30 mouse cellular contexts compared by ENCODE assay signal in the genomic region with DNA sequence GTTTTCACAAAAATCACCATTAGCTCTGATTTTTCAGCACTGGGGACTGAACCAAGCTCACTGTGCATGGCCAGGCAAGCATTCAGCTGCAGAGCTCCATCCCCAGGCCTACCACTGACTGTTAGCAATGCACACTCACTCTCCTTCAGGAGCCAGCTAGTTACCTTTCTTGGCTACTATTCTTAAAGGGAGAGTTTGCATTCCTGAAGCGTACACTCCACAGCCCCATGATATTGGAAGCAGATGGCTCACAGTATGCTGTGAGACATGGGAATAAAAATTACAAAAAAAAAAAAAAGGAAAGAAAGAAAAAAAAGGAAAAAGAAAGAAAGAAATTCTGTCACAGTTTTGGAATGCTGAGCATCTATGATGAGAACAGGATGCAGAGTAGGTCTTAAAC.
DNase-seq lines count a peak whose midpoint lies in the region; ATAC-seq and TF ChIP-seq lines count a peak whose summit lies in the region.
"Had no signal": no experiment of that assay in that cellular context is flagged by ENCODE, and none has a peak within 500 bp of the region (broad histone marks: within the 10 kb centered on the region; RNA-seq: fewer than 3 reads in every experiment).

No protein-coding gene starts in this region.

- ATAC-seq in forebrain, embryonic 14.5 days = peak; percentile 60; the same call in 1 of the 2 replicates
- no peak for ATAC-seq in embryonic facial prominence, embryonic 11.5 days (replicated peaks; ENCODE audit: insufficient number of reproducible peaks, low FRiP score, low TSS enrichment, low read depth)
- no peak for ATAC-seq in monocyte, adult 5-6 weeks (replicated peaks; ENCODE audit: insufficient number of reproducible peaks, low FRiP score, low TSS enrichment, poor library complexity, severe bottlenecking)
- ATAC-seq: inflammation-experienced regulatory T-cells, adult 6 months had no signal

- WGBS in forebrain, embryonic 14.5 days = 67% methylated on average over 1 of the region's 1 CpGs
- WGBS in forebrain, embryonic 10.5 days = 66% methylated on average over 1 of the region's 1 CpGs
- 46% methylated on average over 1 of the region's 1 CpGs for WGBS in embryonic facial prominence, embryonic 11.5 days
- 78% methylated on average over 1 of the region's 1 CpGs for WGBS in lung, adult 2 months

- no peak overlapping the region for H3K9ac ChIP-seq in forebrain, embryonic 14.5 days (ENCODE audit: low read length)
- H3K9ac ChIP-seq in embryonic facial prominence, embryonic 11.5 days (replicated peaks; ENCODE audit: low read length) = no peak overlapping the region
- H3K9ac ChIP-seq: hindbrain, embryonic 13.5 days; liver, embryonic 15.5 days; lung, embryonic 15.5 days; midbrain, embryonic 12.5 days; stomach, embryonic 15.5 days had no signal

- TF ChIP-seq POLR2A in embryonic fibroblast, embryonic 13.5 days (IDR thresholded peaks at IDR 0.05; ENCODE audit: low read depth, low read length) = no peak
- TF ChIP-seq POLR2A in lung, adult 2 months (IDR thresholded peaks at IDR 0.05; ENCODE audit: borderline replicate concordance, extremely low read depth, low read depth, low read length) = no peak

- no peaks in the 10 kb centered on the region for H3K36me3 ChIP-seq in forebrain, embryonic 14.5 days (ENCODE audit: control insufficient read depth, insufficient read depth, low read length)
- H3K36me3 ChIP-seq in forebrain, embryonic 10.5 days (replicated peaks) = no peaks in the 10 kb centered on the region
- no peaks in the 10 kb centered on the region for H3K36me3 ChIP-seq in embryonic facial prominence, embryonic 11.5 days (replicated peaks; ENCODE audit: control insufficient read depth, insufficient read depth, low read depth, low read length)
- H3K36me3 ChIP-seq: hindbrain, embryonic 13.5 days; liver, embryonic 15.5 days; lung, embryonic 15.5 days; midbrain, embryonic 12.5 days; stomach, embryonic 15.5 days had no signal

- peaks cover 3% of the 10 kb centered on the region; the same call in 1 of the 2 replicates for H3K4me1 ChIP-seq in forebrain, embryonic 14.5 days (ENCODE audit: control insufficient read depth, insufficient read depth, low read length)
- H3K4me1 ChIP-seq in forebrain, embryonic 10.5 days = peaks cover 12% of the 10 kb centered on the region
- no peaks in the 10 kb centered on the region for H3K4me1 ChIP-seq in embryonic facial prominence, embryonic 11.5 days (ENCODE audit: control insufficient read depth, insufficient read depth, low read length)
- H3K4me1 ChIP-seq in embryonic fibroblast, embryonic 13.5 days (ENCODE audit: control insufficient read depth, insufficient read depth, low read length) = peaks cover 5% of the 10 kb centered on the region; the same call in 1 of the 2 replicates
- no peaks in the 10 kb centered on the region for H3K4me1 ChIP-seq in lung, adult 2 months (ENCODE audit: control insufficient read depth, insufficient read depth, low read length)
- H3K4me1 ChIP-seq: liver, embryonic 15.5 days; megakaryocyte, embryonic 14.5 days had no signal

- H3K27ac ChIP-seq in forebrain, embryonic 14.5 days (ENCODE audit: low read depth, low read length) = no peak overlapping the region
- no peak overlapping the region for H3K27ac ChIP-seq in forebrain, embryonic 10.5 days
- H3K27ac ChIP-seq in embryonic facial prominence, embryonic 11.5 days (replicated peaks; ENCODE audit: low read depth, low read length) = 0 out of 2 replicates have a peak overlapping the region, but pooled peaks have one; percentile 5
- peak overlapping the region; percentile 82 for H3K27ac ChIP-seq in embryonic fibroblast, embryonic 13.5 days (ENCODE audit: insufficient read depth, low read length)
- H3K27ac ChIP-seq: left cerebral cortex, adult 2 months; liver, embryonic 15.5 days; lung, embryonic 15.5 days; midbrain, embryonic 12.5 days; stomach, embryonic 15.5 days had no signal

- DNase-seq in forebrain, embryonic 14.5 days (ENCODE audit: low spot score) = peak; percentile 63
- DNase-seq in forebrain, embryonic 10.5 days (ENCODE audit: extremely low spot score, low spot score) = no peak
- peak; percentile 52 for DNase-seq in 3T3-L1 (ENCODE audit: low read depth, low spot score)
- peak; percentile 70 for DNase-seq in embryonic facial prominence, embryonic 11.5 days (ENCODE audit: low spot score)
- DNase-seq in ovary, adult 18-20 months (ENCODE audit: low spot score) = no peak
- no peak for DNase-seq in lung, adult 2 months
- DNase-seq: adrenal gland, postnatal 14 days; cerebellum, adult 11-12 months; cerebellum, adult 9-11 months; embryo, embryonic 11 days; gastrocnemius, postnatal 25 days; heart, adult 18-20 months; heart, postnatal 36 days; kidney, adult 11 months; kidney, postnatal 14 days; lung, postnatal 4 days; right cerebral cortex, postnatal 25 days; thymus, postnatal 14 days had no signal

- TF ChIP-seq CTCF in embryonic fibroblast, embryonic 13.5 days (IDR thresholded peaks at IDR 0.05; ENCODE audit: borderline replicate concordance, insufficient read depth, low read length) = no peak
- no peak for TF ChIP-seq CTCF in lung, adult 2 months (IDR thresholded peaks at IDR 0.05; ENCODE audit: insufficient read depth, low read length)

- no peaks in the 10 kb centered on the region for H3K27me3 ChIP-seq in forebrain, embryonic 14.5 days (replicated peaks; ENCODE audit: control insufficient read depth, insufficient read depth, low read length)
- H3K27me3 ChIP-seq in forebrain, embryonic 10.5 days (ENCODE audit: poor library complexity, severe bottlenecking) = no peaks in the 10 kb centered on the region
- H3K27me3 ChIP-seq in embryonic facial prominence, embryonic 11.5 days (ENCODE audit: control insufficient read depth, insufficient read depth, low read length) = no peaks in the 10 kb centered on the region
- H3K27me3 ChIP-seq: hindbrain, embryonic 13.5 days; liver, embryonic 15.5 days; lung, embryonic 15.5 days; megakaryocyte, embryonic 14.5 days; midbrain, embryonic 12.5 days; stomach, embryonic 15.5 days had no signal

- no peak overlapping the region for H3K4me2 ChIP-seq in forebrain, embryonic 14.5 days (ENCODE audit: low read length)
- H3K4me2 ChIP-seq in embryonic facial prominence, embryonic 11.5 days (ENCODE audit: low read depth, low read length) = no peak overlapping the region
- H3K4me2 ChIP-seq: heart, embryonic 11.5 days; hindbrain, embryonic 13.5 days; liver, embryonic 15.5 days; lung, embryonic 15.5 days; midbrain, embryonic 12.5 days; stomach, embryonic 15.5 days had no signal

- H3K9me3 ChIP-seq in forebrain, embryonic 14.5 days (replicated peaks; ENCODE audit: control insufficient read depth, low read length) = no peaks in the 10 kb centered on the region
- 0 out of 2 replicates have a peak, but pooled peaks cover 2% of the 10 kb centered on the region for H3K9me3 ChIP-seq in forebrain, embryonic 10.5 days
- no peaks in the 10 kb centered on the region for H3K9me3 ChIP-seq in embryonic facial prominence, embryonic 11.5 days (replicated peaks; ENCODE audit: control insufficient read depth, low read length)
- H3K9me3 ChIP-seq: hindbrain, embryonic 13.5 days; liver, embryonic 15.5 days; lung, embryonic 15.5 days; midbrain, embryonic 12.5 days; stomach, embryonic 15.5 days had no signal

- H3K4me3 ChIP-seq in forebrain, embryonic 14.5 days (ENCODE audit: low read depth, low read length) = no peak overlapping the region
- no peak overlapping the region for H3K4me3 ChIP-seq in forebrain, embryonic 10.5 days
- no peak overlapping the region for H3K4me3 ChIP-seq in embryonic facial prominence, embryonic 11.5 days (ENCODE audit: low read depth, low read length)
- no peak overlapping the region for H3K4me3 ChIP-seq in embryonic fibroblast, embryonic 13.5 days (ENCODE audit: insufficient read depth, low read length)
- H3K4me3 ChIP-seq in lung, adult 2 months (replicated peaks; ENCODE audit: extremely low read depth, low read depth, low read length) = no peak overlapping the region
- H3K4me3 ChIP-seq: erythroblast, embryonic 14.5 days; hindbrain, embryonic 13.5 days; left cerebral cortex, adult 2 months; liver, embryonic 15.5 days; lung, embryonic 15.5 days; megakaryocyte, embryonic 14.5 days; midbrain, embryonic 12.5 days; stomach, embryonic 15.5 days had no signal

Comparison
In these comparisons a context has a peak if more than half of its experiments do, and no peak if none do; other contexts are left out.
1. DNase-seq: peak in forebrain, embryonic 14.5 days (single experiment), 3T3-L1 (single experiment) and embryonic facial prominence, embryonic 11.5 days (single experiment); none in forebrain, embryonic 10.5 days (single experiment), ovary, adult 18-20 months (single experiment) and lung, adult 2 months (single experiment).
2. H3K27ac ChIP-seq: peak in embryonic facial prominence, embryonic 11.5 days (single experiment) and embryonic fibroblast, embryonic 13.5 days (single experiment); none in forebrain, embryonic 14.5 days (single experiment) and forebrain, embryonic 10.5 days (single experiment).